Mouse (Mus musculus) yolk sac, embryonic 10.5 days (tissue): Measurements from ENCODE around the gene Ngef.
A peak's percentile ranks its signal among the peaks of the same experiment; 100 is the strongest.
"Not testable (repeated sequence)": the region's sequence is repeated elsewhere in the genome, so short reads cannot be mapped to it uniquely, and the experiment has no call there.

Source experiments
- DNase-seq: peaks from one replicate; pipeline ENCODE4 v3.0.0-alpha.2; 2017; ENCODE audit warnings: low spot score

The Ngef gene

GRCm38 (mm10) chr1:87472576-87472975 lies 101.1 kb downstream of the Ngef start:
- DNase-seq = no peak

- no peak for DNase-seq
Observed at GRCm38 (mm10) chr1:87471914-87472313, 101.8 kb downstream of the Ngef start.

GRCm38 (mm10) chr1:87469971-87470370 lies 103.7 kb downstream of the Ngef start, which contains the start of gene Snorc:
TSS of gene Snorc (plus strand) at chr1:87470271.
- DNase-seq = not testable (repeated sequence)

GRCm38 (mm10) chr1:87468321-87468720 lies 105.3 kb downstream of the Ngef start:
- DNase-seq = no peak

- DNase-seq = no peak
Observed at GRCm38 (mm10) chr1:87467469-87467868, 106.2 kb downstream of the Ngef start.

GRCm38 (mm10) chr1:87459856-87460255 lies 113.8 kb downstream of the Ngef start:
- not testable (repeated sequence) for DNase-seq

- DNase-seq = no peak
Observed at GRCm38 (mm10) chr1:87458045-87458444, 115.6 kb downstream of the Ngef start.

GRCm38 (mm10) chr1:87456425-87456824 lies 117.2 kb downstream of the Ngef start:
- no peak for DNase-seq

GRCm38 (mm10) chr1:87449432-87449831 lies 124.2 kb downstream of the Ngef start:
- no peak for DNase-seq

- no peak for DNase-seq
Observed at GRCm38 (mm10) chr1:87447183-87448104, 126.2 kb downstream of the Ngef start.

- peak; percentile 22 for DNase-seq
Observed at GRCm38 (mm10) chr1:87436583-87436982, 137.1 kb downstream of the Ngef start.

GRCm38 (mm10) chr1:87435125-87435524 lies 138.5 kb downstream of the Ngef start:
- DNase-seq = no peak
